Mouse (Mus musculus) embryonic facial prominence, embryonic 13.5 days (tissue): ENCODE results near the gene Kcnq1. TPM values are rescaled to one million over a fixed set of nuclear protein-coding genes. Genes with fewer than 3 reads are reported as not detected.

Experiments used
- polyA plus RNA-seq: library from polyadenylated mRNA; unstranded; fragments of >200 nt; fragmentation: Nextera tagmentation; extraction: Ambion mirVana; gene quantifications from 2 replicates; pipeline ENCODE4 v1.2.1, GENCODE M21; 2015

The Kcnq1 gene
- polyA plus RNA-seq, 1 experiment from 2014 or later: 0.84 TPM

Other genes starting within 250 kb of the Kcnq1 start
- gene Th, start 175.2 kb upstream of the Kcnq1 start, polyA plus RNA-seq: 0.32 and 0.78 TPM in 2 replicates
- 0.41 and 1.3 TPM in 2 replicates for gene Ascl2, start 137.1 kb upstream of the Kcnq1 start, polyA plus RNA-seq
- gene Tspan32, start 101.3 kb upstream of the Kcnq1 start, polyA plus RNA-seq: 2.6 and 2.8 TPM in 2 replicates
- gene Cd81, start 53.6 kb upstream of the Kcnq1 start, polyA plus RNA-seq: 407 and 457 TPM in 2 replicates
- gene Tssc4, start 37.1 kb upstream of the Kcnq1 start, polyA plus RNA-seq: 98.8 and 105 TPM in 2 replicates
- 7.7 and 9.8 TPM in 2 replicates for gene Trpm5, start 11.7 kb upstream of the Kcnq1 start, polyA plus RNA-seq